Mouse (Mus musculus): Measurements from ENCODE around the gene Fam122a. TPM values are rescaled to one million over a fixed set of nuclear protein-coding genes. Genes with fewer than 3 reads are reported as not detected.

The Fam122a gene
- total RNA-seq (2014; fragmentation: Nextera tagmentation): 44.8 and 68.7 TPM in 2 replicates
- 5.0 and 5.2 TPM in 2 replicates for total RNA-seq (2017)
- 14.2 and 18.9 TPM in 2 replicates for polyA plus RNA-seq (2012)

GRCm38 (mm10) chr19:24476929-24477882 lies at the start of gene Fam122a:
Fam122a (minus strand) TSS chr19:24477356.
- no peaks in the 10 kb centered on the region for H3K9me3 ChIP-seq (replicated peaks)
- peak; percentile 84 for DNase-seq (ENCODE audit: low spot score)
- TF ChIP-seq CTCF (IDR thresholded peaks at IDR 0.05; ENCODE audit: low read depth, low read length): no peak
- no peak for TF ChIP-seq POLR2AphosphoS5 (IDR thresholded peaks at IDR 0.05; ENCODE audit: insufficient replicate concordance, low read depth, low read length)
- TF ChIP-seq GATA2 (IDR thresholded peaks at IDR 0.05; ENCODE audit: borderline replicate concordance, low read depth, low read length): no peak
- no peak for TF ChIP-seq GATA1 (IDR thresholded peaks at IDR 0.05; ENCODE audit: borderline replicate concordance, low read length)
- no peak for TF ChIP-seq TAL1 (conservative IDR thresholded peaks at IDR 0.05; ENCODE audit: low read depth, low read length)
- H3K4me1 ChIP-seq (ENCODE audit: insufficient read depth, low read depth, low read length): peaks cover 47% of the 10 kb centered on the region
- peak; percentile 65 for ATAC-seq (ENCODE audit: extremely low read depth, insufficient number of reproducible peaks, low FRiP score, poor library complexity, severe bottlenecking)
- H3K36me3 ChIP-seq (replicated peaks): peaks cover 47% of the 10 kb centered on the region
- H3K27me3 ChIP-seq (ENCODE audit: insufficient read depth, low read length): no peaks in the 10 kb centered on the region
- peak within 1 kb of the TSS; percentile 93 for H3K4me3 ChIP-seq (ENCODE audit: low read depth, low read length)

DNA sequence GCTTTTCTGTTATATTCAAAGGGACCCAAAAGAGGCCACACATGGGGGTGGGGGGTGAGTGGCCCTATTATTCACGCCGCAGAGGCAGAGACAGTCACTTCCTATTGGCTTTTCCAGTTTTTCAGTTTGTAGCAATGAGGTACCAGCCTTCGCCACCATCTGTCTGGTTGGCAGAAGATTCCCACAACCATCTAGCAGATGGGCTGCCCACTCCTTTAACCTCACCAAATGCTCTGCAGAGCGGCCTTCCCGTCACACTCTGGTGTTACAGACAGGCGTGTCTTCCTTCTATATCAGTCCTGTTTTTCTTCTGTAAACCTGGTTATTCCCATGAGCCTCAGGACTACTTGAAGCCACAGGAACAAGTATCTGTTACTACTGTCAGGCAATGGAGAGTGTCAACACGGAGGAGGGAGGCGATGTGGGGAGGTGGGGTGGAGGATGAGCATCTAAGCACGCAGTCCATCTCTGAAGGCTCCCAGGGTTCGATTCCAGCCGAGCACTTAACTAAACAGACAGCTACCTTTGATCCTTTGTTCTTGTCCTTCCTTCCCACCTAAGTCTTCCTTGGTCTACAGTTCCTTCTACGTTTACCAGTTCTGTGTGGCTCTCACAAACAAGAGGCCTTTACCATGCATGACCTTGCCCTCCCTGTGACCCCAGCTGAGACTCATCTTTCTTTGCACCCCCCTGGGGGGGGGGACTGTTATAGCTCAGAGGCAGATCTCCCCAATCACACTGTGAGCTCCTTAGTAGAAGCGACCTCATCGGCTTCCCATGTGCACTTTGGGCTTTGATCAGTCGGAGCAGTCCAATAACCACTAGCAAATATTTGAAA lies 46.5 kb upstream of the Fam122a start:
- Histone ChIP-seq H3K4me3 (ENCODE audit: low read depth, low read length) (no peak overlapping the region), H3K36me3 (replicated peaks) (peaks cover 38% of the 10 kb centered on the region), H3K4me1 (ENCODE audit: insufficient read depth, low read depth, low read length) (peaks cover 86% of the 10 kb centered on the region), H3K27me3 (ENCODE audit: insufficient read depth, low read length) (no peaks in the 10 kb centered on the region), H3K9me3 (replicated peaks) (no peaks in the 10 kb centered on the region)
- ATAC-seq (ENCODE audit: extremely low read depth, insufficient number of reproducible peaks, low FRiP score, poor library complexity, severe bottlenecking) (no peak), DNase-seq (ENCODE audit: low spot score) (no peak)
- TF ChIP-seq GATA2 (IDR thresholded peaks at IDR 0.05; ENCODE audit: borderline replicate concordance, low read depth, low read length): no peak
- TF ChIP-seq POLR2AphosphoS5 (IDR thresholded peaks at IDR 0.05; ENCODE audit: insufficient replicate concordance, low read depth, low read length): no peak
- TF ChIP-seq GATA1 (IDR thresholded peaks at IDR 0.05; ENCODE audit: borderline replicate concordance, low read length): no peak
- TF ChIP-seq CTCF (IDR thresholded peaks at IDR 0.05; ENCODE audit: low read depth, low read length): no peak
- TF ChIP-seq TAL1 (conservative IDR thresholded peaks at IDR 0.05; ENCODE audit: low read depth, low read length): no peak

- no peak for TF ChIP-seq TAL1 (conservative IDR thresholded peaks at IDR 0.05; ENCODE audit: low read depth, low read length)
- no peak for TF ChIP-seq CTCF (IDR thresholded peaks at IDR 0.05; ENCODE audit: low read depth, low read length)
- no peak for TF ChIP-seq POLR2AphosphoS5 (IDR thresholded peaks at IDR 0.05; ENCODE audit: insufficient replicate concordance, low read depth, low read length)
- no peak for DNase-seq (ENCODE audit: low spot score)
- H3K36me3 ChIP-seq (replicated peaks): peaks cover 43% of the 10 kb centered on the region
- H3K4me1 ChIP-seq (ENCODE audit: insufficient read depth, low read depth, low read length): peaks cover 86% of the 10 kb centered on the region
- H3K27me3 ChIP-seq (ENCODE audit: insufficient read depth, low read length): no peaks in the 10 kb centered on the region
- no peak overlapping the region for H3K4me3 ChIP-seq (ENCODE audit: low read depth, low read length)
- no peak for ATAC-seq (ENCODE audit: extremely low read depth, insufficient number of reproducible peaks, low FRiP score, poor library complexity, severe bottlenecking)
- H3K9me3 ChIP-seq (replicated peaks): no peaks in the 10 kb centered on the region
Measured at GRCm38 (mm10) chr19:24521997-24522396, 44.8 kb upstream of the Fam122a start.

DNA sequence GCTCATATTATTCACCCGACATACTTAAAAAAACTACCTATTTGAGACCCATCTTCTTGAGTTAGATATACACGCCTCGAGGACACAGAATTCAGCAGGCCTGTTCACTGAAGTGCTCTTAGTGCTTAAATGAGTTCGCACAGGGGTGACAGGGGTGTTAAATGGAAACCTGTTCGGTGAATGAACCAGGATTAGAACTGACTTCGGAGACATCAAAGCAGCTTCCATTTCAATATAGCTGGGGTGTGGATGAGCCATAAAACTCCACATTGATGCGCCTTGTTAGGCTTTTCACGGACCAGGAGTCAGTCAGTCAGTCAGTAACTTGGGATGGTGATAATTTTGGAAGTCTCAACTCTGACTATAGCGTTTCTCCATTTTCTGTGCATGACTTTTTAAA lies 44.0 kb upstream of the Fam122a start:
- peaks cover 85% of the 10 kb centered on the region for H3K4me1 ChIP-seq (ENCODE audit: insufficient read depth, low read depth, low read length)

DNA sequence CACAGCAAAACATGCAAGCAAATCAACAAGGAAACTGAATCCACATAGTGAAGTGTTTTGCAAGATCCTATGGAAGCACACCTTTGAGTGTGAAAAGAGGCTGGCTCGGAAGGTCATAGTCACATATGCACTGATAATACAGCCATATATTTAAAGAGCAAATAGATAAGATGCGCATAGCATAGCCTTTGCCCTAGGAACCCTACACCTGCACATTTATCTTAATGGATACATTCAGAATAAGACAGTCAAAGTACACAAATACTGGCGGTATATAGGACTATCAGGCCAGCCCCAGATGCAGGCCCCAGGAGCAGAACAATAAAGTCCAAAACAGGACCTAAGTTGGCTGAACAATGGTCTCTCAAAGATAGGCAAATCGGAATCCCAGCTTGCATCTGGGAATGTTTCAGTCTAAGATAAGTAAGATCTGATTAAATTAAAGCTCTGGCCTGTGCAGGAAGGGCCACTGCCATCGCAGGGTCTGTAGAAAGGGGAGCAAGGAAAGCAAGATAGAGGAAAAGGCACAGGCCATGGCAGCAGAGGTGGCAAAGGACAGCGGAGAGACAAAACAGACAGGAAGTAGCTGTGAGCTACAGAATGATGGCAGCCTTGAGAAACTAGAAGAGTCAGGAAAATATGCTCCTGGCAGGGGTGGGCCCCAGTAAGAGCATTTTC lies 42.7 kb upstream of the Fam122a start:
- Histone ChIP-seq H3K9me3 (replicated peaks) (no peaks in the 10 kb centered on the region), H3K4me3 (ENCODE audit: low read depth, low read length) (no peak overlapping the region), H3K36me3 (replicated peaks) (peaks cover 45% of the 10 kb centered on the region), H3K4me1 (ENCODE audit: insufficient read depth, low read depth, low read length) (peaks cover 90% of the 10 kb centered on the region), H3K27me3 (ENCODE audit: insufficient read depth, low read length) (no peaks in the 10 kb centered on the region)
- TF ChIP-seq CTCF (IDR thresholded peaks at IDR 0.05; ENCODE audit: low read depth, low read length): no peak
- no peak for TF ChIP-seq GATA2 (IDR thresholded peaks at IDR 0.05; ENCODE audit: borderline replicate concordance, low read depth, low read length)
- TF ChIP-seq POLR2AphosphoS5 (IDR thresholded peaks at IDR 0.05; ENCODE audit: insufficient replicate concordance, low read depth, low read length): no peak
- TF ChIP-seq TAL1 (conservative IDR thresholded peaks at IDR 0.05; ENCODE audit: low read depth, low read length): peak; percentile 70
- TF ChIP-seq GATA1 (IDR thresholded peaks at IDR 0.05; ENCODE audit: borderline replicate concordance, low read length): no peak
- DNase-seq (ENCODE audit: low spot score): no peak
- ATAC-seq (ENCODE audit: extremely low read depth, insufficient number of reproducible peaks, low FRiP score, poor library complexity, severe bottlenecking): peak; percentile 84

More for the DNA sequence above, 44.0 kb upstream of the Fam122a start:
- TF ChIP-seq GATA2 (IDR thresholded peaks at IDR 0.05; ENCODE audit: borderline replicate concordance, low read depth, low read length) (no peak), GATA1 (IDR thresholded peaks at IDR 0.05; ENCODE audit: borderline replicate concordance, low read length) (no peak), TAL1 (conservative IDR thresholded peaks at IDR 0.05; ENCODE audit: low read depth, low read length) (no peak), CTCF (IDR thresholded peaks at IDR 0.05; ENCODE audit: low read depth, low read length) (no peak), POLR2AphosphoS5 (IDR thresholded peaks at IDR 0.05; ENCODE audit: insufficient replicate concordance, low read depth, low read length) (no peak)
- no peaks in the 10 kb centered on the region for H3K9me3 ChIP-seq (replicated peaks)
- H3K27me3 ChIP-seq (ENCODE audit: insufficient read depth, low read length): no peaks in the 10 kb centered on the region
- ATAC-seq (ENCODE audit: extremely low read depth, insufficient number of reproducible peaks, low FRiP score, poor library complexity, severe bottlenecking) (no peak), DNase-seq (ENCODE audit: low spot score) (no peak)
- peaks cover 46% of the 10 kb centered on the region for H3K36me3 ChIP-seq (replicated peaks)
- no peak overlapping the region; the same call in 1 of the 2 replicates for H3K4me3 ChIP-seq (ENCODE audit: low read depth, low read length)
